Mouse (Mus musculus) CH12.LX (cell line): Measurements from ENCODE around the gene Nhsl1. TPM values are rescaled to one million over a fixed set of nuclear protein-coding genes. Genes with fewer than 3 reads are reported as not detected.

Experiments used
- DNase-seq: peaks from one replicate; pipeline ENCODE4 v3.0.0-alpha.2; 2013; ENCODE audit errors: extremely low read depth
- H3K27ac ChIP-seq: 2 replicates; pipeline ENCODE4 v1.5.1; 2012; ENCODE audit warnings: low read depth, mild to moderate bottlenecking, control low read depth, moderate library complexity; ENCODE audit not compliant: insufficient read depth
- H3K27me3 ChIP-seq: replicated peaks from 2 replicates; pipeline ENCODE3; 2012; ENCODE audit warnings: inconsistent platforms
- H3K36me3 ChIP-seq, 2 experiments: replicated peaks in 1 of 2; 2 replicates each; pipeline versions ENCODE3 to v1.6.1; 2012; ENCODE audit warnings: inconsistent platforms in 1 of 2, low read length in 1 of 2, mild to moderate bottlenecking in 1 of 2, mixed read lengths in 1 of 2, moderate library complexity in 1 of 2; ENCODE audit not compliant: control insufficient read depth in 1 of 2, insufficient read depth in 1 of 2
- H3K4me1 ChIP-seq, 2 experiments: 2 replicates each; pipeline ENCODE4 v1.6.1; 2012; ENCODE audit warnings: inconsistent platforms in 1 of 2, moderate library complexity in 1 of 2; ENCODE audit not compliant: insufficient read depth in 2 of 2, control insufficient read depth in 1 of 2
- H3K4me2 ChIP-seq: 2 replicates; pipeline ENCODE4 v1.6.1; 2012; ENCODE audit warnings: low read depth, mild to moderate bottlenecking, control low read depth; ENCODE audit not compliant: poor library complexity, insufficient read depth, severe bottlenecking
- H3K4me3 ChIP-seq, 3 experiments: fragments of 150-350 bp in 1 of 3; sonication (generic) in 1 of 3; replicated peaks in 1 of 3; 2 replicates each; pipeline versions ENCODE3 to v1.5.1; 2011 to 2012; ENCODE audit warnings: low read depth in 2 of 3, low read length in 2 of 3, mild to moderate bottlenecking in 2 of 3, moderate library complexity in 2 of 3, control low read depth in 1 of 3, improper control_type of control experiment in 1 of 3, inconsistent platforms in 1 of 3, mixed read lengths in 1 of 3; ENCODE audit not compliant: poor library complexity in 1 of 3
- H3K79me2 ChIP-seq: replicated peaks from 2 replicates; pipeline ENCODE4 v1.6.1; 2012; ENCODE audit warnings: mild to moderate bottlenecking, moderate library complexity; ENCODE audit not compliant: control insufficient read depth, poor library complexity, insufficient read depth, severe bottlenecking; ENCODE audit errors: extremely low read depth
- H3K9ac ChIP-seq: 2 replicates; pipeline ENCODE4 v1.6.1; 2012; ENCODE audit warnings: low read depth, mild to moderate bottlenecking, control low read depth, moderate library complexity; ENCODE audit not compliant: insufficient read depth
- H3K9me3 ChIP-seq: replicated peaks from 2 replicates; pipeline ENCODE3; 2012; ENCODE audit warnings: low read length, inconsistent platforms, mixed read lengths
- CTCF ChIP-seq, 2 experiments: IDR thresholded peaks in 1 of 2; conservative IDR thresholded peaks in 1 of 2; 2 replicates each; pipeline ENCODE4 v1.5.1; 2011 to 2012; ENCODE audit warnings: low read depth in 2 of 2, low read length in 2 of 2, improper control_type of control experiment in 1 of 2, inconsistent platforms in 1 of 2, mild to moderate bottlenecking in 1 of 2, moderate library complexity in 1 of 2
- E2F4 ChIP-seq: IDR thresholded peaks from 2 replicates; pipeline ENCODE4 v1.6.1; 2011; ENCODE audit warnings: low read depth, low read length, improper control_type of control experiment; ENCODE audit not compliant: insufficient replicate concordance
- EP300 ChIP-seq: IDR thresholded peaks from 2 replicates; pipeline ENCODE4 v1.6.1; 2011; ENCODE audit warnings: low read length, improper control_type of control experiment
- IRF4 ChIP-seq: IDR thresholded peaks from 2 replicates; pipeline ENCODE4 v1.6.1; 2014; ENCODE audit warnings: low read depth, mild to moderate bottlenecking, inconsistent platforms, low read length, improper control_type of control experiment
- MAX ChIP-seq: IDR thresholded peaks from 2 replicates; pipeline ENCODE4 v1.6.1; 2011; ENCODE audit warnings: low read length, improper control_type of control experiment
- MEF2A ChIP-seq: IDR thresholded peaks from 2 replicates; pipeline ENCODE4 v1.6.1; 2014; ENCODE audit warnings: low read depth, mild to moderate bottlenecking, inconsistent platforms, low read length, improper control_type of control experiment, borderline replicate concordance
- MXI1 ChIP-seq: IDR thresholded peaks from 2 replicates; pipeline ENCODE4 v1.6.1; 2011; ENCODE audit warnings: mild to moderate bottlenecking, low read depth, low read length, improper control_type of control experiment
- MYC ChIP-seq: IDR thresholded peaks from 2 replicates; pipeline ENCODE4 v1.6.1; 2011; ENCODE audit warnings: low read depth, mild to moderate bottlenecking, improper control_type of control experiment, low read length
- PAX5 ChIP-seq: IDR thresholded peaks from 2 replicates; pipeline ENCODE4 v1.6.1; 2012; ENCODE audit warnings: low read length, inconsistent platforms, mixed read lengths
- RAD21 ChIP-seq: IDR thresholded peaks from 2 replicates; pipeline ENCODE4 v1.6.1; 2011; ENCODE audit warnings: low read depth, mild to moderate bottlenecking, low read length, improper control_type of control experiment, moderate library complexity
- SIN3A ChIP-seq: IDR thresholded peaks from 2 replicates; pipeline ENCODE4 v1.6.1; 2012; ENCODE audit warnings: low read length, improper control_type of control experiment, inconsistent platforms
- SMC3 ChIP-seq: IDR thresholded peaks from 2 replicates; pipeline ENCODE4 v1.6.1; 2011; ENCODE audit warnings: low read depth, low read length, improper control_type of control experiment
- UBTF ChIP-seq: IDR thresholded peaks from 2 replicates; pipeline ENCODE4 v1.6.1; 2012; ENCODE audit warnings: low read depth, mild to moderate bottlenecking, inconsistent platforms, low read length, improper control_type of control experiment, moderate library complexity
- ZC3H11A ChIP-seq: IDR thresholded peaks from 2 replicates; pipeline ENCODE4 v1.6.1; 2012; ENCODE audit warnings: low read depth, mild to moderate bottlenecking, inconsistent platforms, low read length, improper control_type of control experiment
- dilution Hi-C: fragments of 300-500 bp; cut with MboI; formaldehyde crosslinking; loops from 2 replicates; pipeline ENCODE4 v1.14.3; 2020; ENCODE audit warnings: low sequenced_read_pairs; ENCODE audit not compliant: extremely low pct_unique_long_range_greater_than_20kb, extremely low pct_ligation_motif_present
- in situ Hi-C: fragments of 300-500 bp; cut with MboI; formaldehyde crosslinking; loops from 3 replicates; pipeline ENCODE4 v1.14.3; 2019; ENCODE audit warnings: low sequenced_read_pairs, low pct_ligation_motif_present, low pct_unique_long_range_greater_than_20kb, mixed read lengths
- polyA plus RNA-seq: library from polyadenylated mRNA; unstranded; fragments of >175 nt; gene quantifications from 2 replicates; pipeline ENCODE4 v1.2.1, GENCODE M21; 2012; ENCODE audit warnings: low read depth; ENCODE audit not compliant: insufficient read length
- total RNA-seq, 2 experiments: library from RNA; depleted of rRNA; stranded (reverse); fragments of 300-350 nt in 1 of 2; fragments of >200 nt in 1 of 2; gene quantifications; 2 replicates each; pipeline ENCODE4 v1.2.3; 2012 to 2014

The Nhsl1 gene
- total and polyA plus RNA-seq, 3 experiments, result 0.13 to 0.19 (median 0.15) TPM

GRCm38 (mm10) chr10:18561445-18561844 lies 242.7 kb downstream of the Nhsl1 start:
- H3K4me1 ChIP-seq, result peaks cover 0 to 7% of the 10 kb centered on the region in 2 experiments; a peak in 2 of 4 replicates
- no peak for TF ChIP-seq E2F4
- TF ChIP-seq CTCF (conservative IDR thresholded peaks at IDR 0.05 in 1 of 2, IDR thresholded peaks at IDR 0.05 in 1 of 2; ENCODE audit: low read depth in 2 of 2, low read length in 2 of 2), result peak in 1 of 2 experiments; percentile 12; a peak in 1 of 4 replicates
- no peaks in the 10 kb centered on the region for H3K79me2 ChIP-seq
- H3K27ac ChIP-seq, result no peak overlapping the region
- peak; percentile 6 for DNase-seq
- in situ Hi-C loops, result loop anchor here (25.0 kb wide), 1 partner anchor 326 kb away; no protein-coding TSS in a partner anchor
- no peaks in the 10 kb centered on the region for H3K9me3 ChIP-seq
- H3K36me3 ChIP-seq, result no peaks in the 10 kb centered on the region
- H3K27me3 ChIP-seq, result no peaks in the 10 kb centered on the region
- no peak overlapping the region for H3K4me3 ChIP-seq
- dilution Hi-C loops, result no loop called here
- no peak overlapping the region for H3K4me2 ChIP-seq
- H3K9ac ChIP-seq, result no peak overlapping the region

- Histone ChIP-seq H3K4me1 (peaks cover 0 to 7% of the 10 kb centered on the region in 2 experiments; a peak in 2 of 4 replicates), H3K4me3 (no peak overlapping the region), H3K36me3 (no peaks in the 10 kb centered on the region), H3K27me3 (no peaks in the 10 kb centered on the region), H3K9me3 (no peaks in the 10 kb centered on the region), H3K9ac (no peak overlapping the region), H3K27ac (no peak overlapping the region), H3K4me2 (peak overlapping the region; percentile 36; the same call in 1 of the 2 replicates), H3K79me2 (no peaks in the 10 kb centered on the region)
- DNase-seq, result peak; percentile 41
- dilution Hi-C loops, result no loop called here
- TF ChIP-seq EP300 (no peak), MXI1 (no peak), CTCF (conservative IDR thresholded peaks at IDR 0.05 in 1 of 2, IDR thresholded peaks at IDR 0.05 in 1 of 2; ENCODE audit: low read depth in 2 of 2, low read length in 2 of 2) (peak; percentile 58 to 74), SMC3 (peak; percentile 51), MEF2A (no peak), ZC3H11A (no peak), RAD21 (peak; percentile 69), UBTF (no peak), PAX5 (no peak)
- in situ Hi-C loops, result loop anchor here (25.0 kb wide), 1 partner anchor 324 kb away; no protein-coding TSS in a partner anchor
Observed at GRCm38 (mm10) chr10:18562940-18563339, 244.2 kb downstream of the Nhsl1 start.

DNA sequence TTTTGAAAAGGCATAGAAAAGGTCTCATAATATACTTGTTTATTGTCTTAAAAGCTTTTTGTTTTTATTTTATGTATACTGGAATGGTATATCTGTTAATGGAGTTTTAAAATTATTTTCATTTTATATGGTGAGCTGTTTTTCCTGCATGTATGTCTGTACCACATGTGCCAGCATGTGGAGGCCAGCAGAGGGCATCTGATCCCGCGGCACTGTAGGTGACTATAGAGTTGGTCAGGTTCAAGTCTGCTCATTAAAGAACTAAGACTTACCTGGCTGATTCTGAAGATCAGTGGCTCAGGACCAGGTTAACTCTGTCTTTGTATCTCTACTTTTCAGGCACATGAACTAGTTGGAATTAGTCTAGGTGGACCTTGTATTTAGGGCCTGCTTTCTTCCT lies 253.8 kb downstream of the Nhsl1 start:
- dilution Hi-C loops, result no loop called here
- Histone ChIP-seq H3K36me3 (no peaks in the 10 kb centered on the region), H3K27ac (no peak overlapping the region), H3K79me2 (no peaks in the 10 kb centered on the region), H3K4me1 (no peaks in the 10 kb centered on the region), H3K27me3 (no peaks in the 10 kb centered on the region), H3K9me3 (no peaks in the 10 kb centered on the region), H3K9ac (no peak overlapping the region), H3K4me2 (no peak overlapping the region), H3K4me3 (no peak overlapping the region)
- peak; percentile 29 for DNase-seq
- in situ Hi-C loops, result loop anchor here (25.0 kb wide), 1 partner anchor 315 kb away; no protein-coding TSS in a partner anchor
- TF ChIP-seq IRF4 (no peak), SMC3 (peak; percentile 77), CTCF (conservative IDR thresholded peaks at IDR 0.05 in 1 of 2, IDR thresholded peaks at IDR 0.05 in 1 of 2; ENCODE audit: low read depth in 2 of 2, low read length in 2 of 2) (peak; percentile 27 to 78; a peak in 2 of 4 replicates), MYC (0 out of 2 replicates have a peak, but pooled peaks have one; percentile 20), RAD21 (peak; percentile 58), MAX (peak; percentile 44; the same call in 1 of the 2 replicates), SIN3A (no peak)
- TF ChIP-seq, all 38 proteins: peak for 5

Other genes with a start within 250 kb of the Nhsl1 start
- gene Ect2l, start 108.1 kb upstream of the Nhsl1 start, total RNA-seq (2012; rRNA removed), result not detected in 2 replicates
- not detected in 2 replicates for gene Ect2l, start 108.1 kb upstream of the Nhsl1 start, total RNA-seq (2014; rRNA removed)
- gene Ect2l, start 108.1 kb upstream of the Nhsl1 start, polyA plus RNA-seq, result not detected in 2 replicates
- 5.5 and 10.8 TPM in 2 replicates for gene Ccdc28a, start 84.0 kb upstream of the Nhsl1 start, total RNA-seq (2012; rRNA removed)
- gene Ccdc28a, start 84.0 kb upstream of the Nhsl1 start, total RNA-seq (2014; rRNA removed), result 11.7 and 14.0 TPM in 2 replicates
- 7.2 and 8.3 TPM in 2 replicates for gene Ccdc28a, start 84.0 kb upstream of the Nhsl1 start, polyA plus RNA-seq
- 0.08 TPM in 1 of 2 replicates, not detected in the other for gene Hebp2, start 227.1 kb downstream of the Nhsl1 start, total RNA-seq (2012; rRNA removed)
- gene Hebp2, start 227.1 kb downstream of the Nhsl1 start, total RNA-seq (2014; rRNA removed), result not detected in 2 replicates
- not detected in 2 replicates for gene Hebp2, start 227.1 kb downstream of the Nhsl1 start, polyA plus RNA-seq